Mouse (Mus musculus) spleen, adult 2 months (tissue): ENCODE results near the gene Csnk2b. TPM values are rescaled to one million over a fixed set of nuclear protein-coding genes. Genes with fewer than 3 reads are reported as not detected.

ENCODE experiments used
- DNase-seq, 2 experiments: peaks; one replicate each; pipeline versions ENCODE4 v3.0.0 to v3.0.0-alpha.2; 2012 to 2021; ENCODE audit warnings: low spot score in 2 of 2, low read depth in 1 of 2
- H3K27ac ChIP-seq: fragments of 200-500 bp; 2 replicates; pipeline ENCODE4 v1.5.1; 2012; ENCODE audit warnings: low read length, inconsistent platforms; ENCODE audit not compliant: insufficient read depth
- H3K27me3 ChIP-seq: fragments of 200-500 bp; 2 replicates; pipeline ENCODE4 v1.6.1; 2012; ENCODE audit warnings: mild to moderate bottlenecking, moderate library complexity, low read length, inconsistent platforms; ENCODE audit not compliant: control insufficient read depth, insufficient read depth
- H3K36me3 ChIP-seq: fragments of 200-500 bp; 2 replicates; pipeline ENCODE4 v1.6.1; 2012; ENCODE audit warnings: mild to moderate bottlenecking, low read length, inconsistent platforms; ENCODE audit not compliant: control insufficient read depth, insufficient read depth
- H3K4me1 ChIP-seq: fragments of 200-500 bp; 2 replicates; pipeline ENCODE4 v1.6.1; 2011; ENCODE audit warnings: inconsistent platforms; ENCODE audit not compliant: control insufficient read depth, insufficient read depth, insufficient read length
- H3K4me3 ChIP-seq: fragments of 200-500 bp; 2 replicates; pipeline ENCODE4 v1.5.1; 2011; ENCODE audit warnings: mild to moderate bottlenecking, inconsistent platforms; ENCODE audit not compliant: insufficient read depth, insufficient read length; ENCODE audit errors: extremely low read depth
- CTCF ChIP-seq: fragments of 200-500 bp; IDR thresholded peaks from 2 replicates; pipeline ENCODE4 v1.5.1; 2011; ENCODE audit warnings: mild to moderate bottlenecking, inconsistent platforms; ENCODE audit not compliant: insufficient read depth, insufficient read length, insufficient replicate concordance; ENCODE audit errors: extremely low read depth
- POLR2A ChIP-seq: fragments of 200-500 bp; IDR thresholded peaks from 2 replicates; pipeline ENCODE4 v1.6.1; 2011; ENCODE audit warnings: low read depth, low read length, inconsistent platforms
- WGBS: fragments of 180-500 bp; shearing (Covaris S2); methylation state at CpG from one replicate; pipeline ENCODE4 v1.1.7; 2018; 5-methylcytosine and 5-hydroxymethylcytosine counted together
- polyA plus RNA-seq: library from polyadenylated mRNA; depleted of rRNA; stranded (reverse); fragments of >200 nt; gene quantifications from 2 replicates; pipeline ENCODE4 v1.2.3, GENCODE M21; 2012

The Csnk2b gene
- polyA plus RNA-seq, 1 experiment: 176 TPM

DNA sequence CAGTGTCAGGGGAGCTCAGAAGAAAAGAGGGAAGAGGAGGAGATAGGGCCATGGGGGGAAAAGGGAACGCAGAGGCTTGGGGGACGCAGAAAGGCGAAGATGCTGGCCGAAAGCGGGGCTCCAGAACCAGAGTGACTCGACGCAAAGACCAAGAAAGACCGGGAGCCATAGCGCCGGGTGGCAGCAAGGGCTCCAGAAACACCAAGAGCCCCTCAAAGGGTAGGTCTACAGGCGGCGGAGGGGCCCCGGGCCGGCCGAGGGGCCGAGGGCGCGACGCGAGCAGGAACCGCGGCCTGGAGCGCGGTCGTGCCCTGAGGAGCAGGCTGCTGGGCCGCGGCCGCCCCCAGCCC lies 42.3 kb upstream of the Csnk2b start:
- Histone ChIP-seq H3K27ac (peak overlapping the region; percentile 86), H3K4me1 (peaks cover 9% of the 10 kb centered on the region; the same call in 1 of the 2 replicates), H3K27me3 (no peaks in the 10 kb centered on the region), H3K36me3 (peaks cover 28% of the 10 kb centered on the region), H3K4me3 (peak overlapping the region; percentile 84)
- WGBS: 0% methylated on average over 21 of the region's 28 CpGs
- TF ChIP-seq CTCF (no peak), POLR2A (no peak)
- DNase-seq: no peak

DNA sequence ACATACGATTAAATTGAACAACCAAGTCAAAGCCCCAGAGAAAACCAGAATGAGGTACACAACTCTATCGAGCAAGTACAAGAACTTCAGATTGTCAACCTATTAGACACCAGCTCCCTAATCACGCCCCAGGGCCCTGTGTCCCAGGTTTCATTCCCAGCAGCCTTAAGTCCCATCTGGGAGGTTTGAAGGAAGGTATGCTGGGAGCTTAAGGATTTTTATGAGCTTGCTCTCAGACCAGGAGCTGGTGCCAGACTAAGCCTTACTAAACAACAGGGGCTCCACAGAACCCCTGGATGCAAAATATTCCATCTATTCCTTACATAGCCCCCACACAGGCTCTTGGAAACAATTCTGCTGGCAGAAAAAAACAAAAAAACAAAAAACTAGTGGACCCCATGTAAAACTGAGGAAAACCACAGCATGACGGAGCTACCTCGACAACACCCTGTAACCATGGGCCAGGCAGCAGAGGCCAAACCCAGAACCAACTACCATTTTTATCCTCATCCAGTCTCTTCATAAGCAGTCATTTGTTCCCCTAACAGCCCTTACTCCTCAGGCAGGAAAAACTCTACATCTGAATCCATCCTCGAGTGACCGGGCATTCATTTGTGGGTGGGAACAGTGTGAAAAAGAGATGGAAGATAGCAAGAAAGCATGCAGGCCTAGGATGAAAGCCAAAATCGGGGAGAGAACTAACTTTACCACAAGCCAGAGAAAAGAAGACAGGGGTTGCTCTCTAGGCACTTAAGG lies 41.7 kb upstream of the Csnk2b start:
- Histone ChIP-seq H3K4me3 (peak overlapping the region; percentile 84), H3K27me3 (no peaks in the 10 kb centered on the region), H3K36me3 (peaks cover 34% of the 10 kb centered on the region), H3K4me1 (peaks cover 6% of the 10 kb centered on the region; the same call in 1 of the 2 replicates), H3K27ac (peak overlapping the region; percentile 86; the same call in 1 of the 2 replicates)
- TF ChIP-seq POLR2A (no peak), CTCF (no peak)
- DNase-seq: no peak
- WGBS: 8% methylated on average over 8 of the region's 8 CpGs

DNA sequence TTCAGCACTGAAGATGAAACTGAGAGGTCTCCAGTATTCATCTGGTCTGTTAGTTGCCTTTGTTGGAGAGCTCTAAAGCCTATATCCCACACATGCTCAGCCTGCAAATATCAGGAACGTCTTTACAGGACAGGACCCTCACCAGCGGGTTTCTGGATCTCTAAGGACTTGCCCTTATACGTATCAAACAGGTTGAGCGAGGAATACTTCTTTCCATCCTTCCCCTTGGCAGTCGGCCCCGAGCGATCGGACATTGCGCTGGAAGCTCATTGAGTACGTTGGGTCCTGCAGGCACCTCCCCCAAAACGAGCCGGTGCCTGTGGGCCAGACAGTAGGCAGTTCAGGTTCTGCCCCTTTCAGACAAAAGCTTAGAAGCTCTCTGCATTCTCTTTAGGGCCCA lies 40.9 kb upstream of the Csnk2b start:
- 53% methylated on average over 12 of the region's 12 CpGs for WGBS
- TF ChIP-seq CTCF: no peak
- TF ChIP-seq POLR2A: no peak
- DNase-seq: no peak
- H3K4me3 ChIP-seq: no peak overlapping the region
- H3K36me3 ChIP-seq: peaks cover 41% of the 10 kb centered on the region
- H3K27ac ChIP-seq: no peak overlapping the region
- no peaks in the 10 kb centered on the region for H3K27me3 ChIP-seq
- peaks cover 6% of the 10 kb centered on the region; the same call in 1 of the 2 replicates for H3K4me1 ChIP-seq

DNA sequence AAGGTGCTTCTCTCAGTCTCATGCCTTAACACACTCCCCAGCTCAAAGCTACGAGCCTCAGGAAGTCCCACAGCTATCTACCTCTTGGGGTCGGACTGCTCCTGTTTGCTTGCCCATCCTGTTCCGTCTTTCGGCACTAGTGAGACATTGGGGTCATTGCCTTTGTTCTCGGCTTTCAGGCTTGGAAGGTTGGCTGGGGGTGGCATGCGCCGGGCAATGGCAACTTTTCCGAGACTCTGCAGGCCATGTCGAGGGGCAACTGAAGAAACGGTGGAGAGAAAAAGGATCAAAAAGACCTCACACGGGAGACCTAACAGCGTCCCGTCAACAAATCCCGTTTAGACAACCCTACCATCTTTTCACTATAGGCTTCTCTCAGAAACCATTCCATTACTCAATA lies 40.3 kb upstream of the Csnk2b start:
- H3K36me3 ChIP-seq: peaks cover 47% of the 10 kb centered on the region
- H3K27ac ChIP-seq: no peak overlapping the region
- H3K27me3 ChIP-seq: no peaks in the 10 kb centered on the region
- H3K4me3 ChIP-seq: no peak overlapping the region
- TF ChIP-seq CTCF (no peak), POLR2A (no peak)
- H3K4me1 ChIP-seq: peaks cover 6% of the 10 kb centered on the region; the same call in 1 of the 2 replicates
- no peak for DNase-seq
- 80% methylated on average over 14 of the region's 14 CpGs for whole genome bisulfite sequencing

DNA sequence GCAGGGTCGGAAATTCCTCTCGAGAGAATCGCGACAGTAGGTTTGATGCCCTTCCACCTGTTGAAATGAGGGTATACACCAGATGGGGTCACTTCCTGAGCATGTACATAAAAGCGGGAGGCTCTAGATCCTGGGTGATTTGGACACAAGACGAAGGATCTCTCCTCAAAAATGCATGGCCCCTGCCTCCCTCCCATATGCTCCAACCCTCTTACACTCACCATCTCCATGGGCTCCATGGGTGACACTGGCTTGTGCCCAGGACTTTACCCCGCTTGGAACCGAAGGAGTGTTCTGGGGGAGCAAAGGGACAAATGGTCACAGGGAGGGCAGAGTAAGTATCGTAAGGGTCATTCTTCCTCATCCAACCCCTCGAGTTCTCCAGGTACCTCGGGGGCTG lies 39.6 kb upstream of the Csnk2b start:
- TF ChIP-seq CTCF: no peak
- TF ChIP-seq POLR2A: no peak
- Histone ChIP-seq H3K36me3 (peaks cover 54% of the 10 kb centered on the region), H3K27me3 (no peaks in the 10 kb centered on the region), H3K4me1 (peaks cover 6% of the 10 kb centered on the region; the same call in 1 of the 2 replicates), H3K4me3 (no peak overlapping the region), H3K27ac (no peak overlapping the region)
- WGBS: 86% methylated on average over 11 of the region's 11 CpGs
- DNase-seq: no peak

DNA sequence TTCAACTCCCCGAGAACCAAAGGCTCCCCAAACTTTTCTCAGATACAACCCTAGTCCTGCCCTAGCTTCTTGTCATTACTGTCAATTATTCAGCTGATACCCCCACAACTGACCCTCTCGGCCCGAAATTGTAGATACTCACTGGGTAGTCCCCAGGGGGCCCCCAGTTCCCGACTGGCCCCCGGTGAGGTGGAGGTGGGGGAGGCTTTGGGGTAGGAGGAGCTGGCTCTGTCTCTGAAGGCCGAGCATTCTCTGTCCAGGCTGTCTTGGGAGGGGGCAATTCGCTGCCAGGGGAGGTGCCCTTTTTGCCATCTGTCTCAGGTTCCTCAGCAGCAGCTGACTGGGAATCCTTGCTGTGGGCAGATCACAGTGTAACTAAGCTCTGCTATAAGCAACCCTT lies 37.8 kb upstream of the Csnk2b start:
- Histone ChIP-seq H3K27me3 (no peaks in the 10 kb centered on the region), H3K4me3 (no peak overlapping the region), H3K36me3 (peaks cover 72% of the 10 kb centered on the region), H3K4me1 (peaks cover 6% of the 10 kb centered on the region; the same call in 1 of the 2 replicates), H3K27ac (no peak overlapping the region)
- DNase-seq: no peak
- no peak for TF ChIP-seq POLR2A
- WGBS: 94% methylated on average over 7 of the region's 7 CpGs

DNA sequence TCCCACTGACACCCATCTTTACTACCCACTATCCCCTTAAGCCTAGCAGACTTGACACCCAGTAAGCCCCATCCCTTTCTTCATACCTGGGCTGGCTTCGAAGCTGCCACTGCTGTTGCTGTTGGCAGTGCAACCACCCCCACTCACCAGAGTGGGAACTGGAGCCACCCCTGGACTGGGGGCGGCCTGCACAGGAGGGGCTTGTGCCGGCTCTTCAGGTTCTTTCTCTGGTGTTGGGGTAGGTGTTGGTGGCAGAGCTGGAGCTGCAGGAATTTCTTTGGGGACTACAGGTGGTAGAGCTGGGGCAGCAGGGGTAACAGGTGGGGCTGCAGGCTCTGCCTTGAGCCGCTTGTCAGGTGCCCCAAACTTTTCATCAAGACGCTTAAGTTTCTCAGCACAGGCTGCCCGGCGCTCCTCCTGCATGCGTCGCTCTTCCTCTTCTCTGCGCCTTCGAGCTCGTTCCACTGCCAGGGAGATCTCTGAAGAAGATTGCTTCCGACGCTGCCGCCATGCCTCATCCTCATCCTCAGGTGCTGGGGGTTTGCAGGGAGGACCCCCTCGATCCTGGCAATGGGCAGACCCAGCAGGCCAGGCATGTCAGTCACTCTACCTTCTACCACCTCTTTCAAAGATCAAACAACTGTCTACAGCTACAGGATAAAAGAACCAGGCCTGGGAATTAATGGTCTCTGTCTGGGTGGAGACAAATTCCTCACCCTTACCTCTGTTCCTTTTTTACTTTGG lies 37.2 kb upstream of the Csnk2b start:
- no peak for DNase-seq
- 97% methylated on average over 16 of the region's 16 CpGs for WGBS
- Histone ChIP-seq H3K27ac (no peak overlapping the region), H3K4me1 (peaks cover 6% of the 10 kb centered on the region; the same call in 1 of the 2 replicates), H3K27me3 (no peaks in the 10 kb centered on the region), H3K36me3 (peaks cover 78% of the 10 kb centered on the region), H3K4me3 (no peak overlapping the region)
- TF ChIP-seq CTCF (no peak), POLR2A (no peak)
